In the genomic region with DNA sequence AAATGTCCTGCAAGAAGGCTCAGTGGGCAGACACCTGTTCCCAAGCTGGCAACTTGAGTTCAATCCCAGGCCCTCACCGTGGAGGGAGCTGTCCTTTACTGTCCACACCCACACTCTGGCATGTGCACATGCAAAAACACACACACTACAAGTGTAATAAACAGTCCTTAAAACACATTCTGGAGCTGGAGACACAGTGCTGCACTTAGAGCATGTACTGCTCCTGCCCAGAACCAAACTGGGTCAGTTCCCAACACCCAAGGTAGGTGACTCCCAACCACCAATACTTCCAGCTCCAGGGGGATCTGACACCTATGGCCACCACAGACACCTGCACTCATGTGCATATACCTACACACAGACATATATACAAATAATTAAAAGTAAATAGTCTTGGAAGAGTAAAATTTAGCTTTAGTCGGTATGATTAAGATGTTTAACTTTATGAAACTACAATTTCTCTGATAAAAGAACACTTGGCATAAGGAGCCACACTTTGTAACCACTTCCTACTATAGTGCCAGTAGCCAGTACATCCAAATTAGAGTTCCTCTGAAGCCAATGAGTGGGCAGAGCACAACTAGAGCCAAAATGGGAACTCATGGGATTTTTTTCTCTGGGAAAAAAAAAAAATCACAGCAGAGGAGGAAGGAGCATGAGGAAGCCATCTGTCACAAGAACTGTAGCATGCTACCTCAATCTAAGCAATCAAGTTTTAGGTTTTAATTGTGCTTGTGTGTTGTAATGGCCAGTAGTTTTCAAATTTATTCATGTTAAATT, we compare ENCODE assay signal across 19 mouse cellular contexts. TPM values are rescaled to one million over a fixed set of nuclear protein-coding genes. Genes with fewer than 3 reads are reported as not detected.
A peak's percentile ranks its signal among the peaks of the same experiment; 100 is the strongest.
DNase-seq lines count a peak whose midpoint lies in the region; ATAC-seq lines count a peak whose summit lies in the region.
"Had no signal": no experiment of that assay in that cellular context is flagged by ENCODE, and none has a peak within 500 bp of the region (broad histone marks: within the 10 kb centered on the region; RNA-seq: fewer than 3 reads in every experiment).

No protein-coding gene starts in this region.

- ATAC-seq in megakaryocyte progenitor cell, adult 5-6 weeks (replicated peaks; ENCODE audit: poor library complexity) = no peak
- ATAC-seq: activated CD4-positive, CD25-positive, alpha-beta regulatory T cell, adult 4 months; forebrain, embryonic 14.5 days; liver, postnatal 0 days; Patski had no signal

- DNase-seq in layer of hippocampus, adult 9-10 months (ENCODE audit: low spot score) = peak; percentile 26
- DNase-seq in layer of hippocampus, postnatal 25 days (ENCODE audit: extremely low spot score in 1 of 2, low spot score in 1 of 2) = no peak
- DNase-seq in Muller cell, postnatal 12 days (ENCODE audit: inconsistent ontology term) = peak; percentile 24
- peak; percentile 35 for DNase-seq in cerebellum, adult 11 months
- DNase-seq in cerebellum, postnatal 14 days = peak; percentile 45 to 61
- DNase-seq in thymus, postnatal 14 days = no peak
- DNase-seq: adrenal gland, postnatal 25 days; gastrocnemius, adult 2 months; heart, adult 11 months; heart, postnatal 36 days; kidney, adult 2 months; kidney, postnatal 14 days; liver; liver, postnatal 0 days; thymus, adult 18-20 months had no signal

RNA-seq across cellular contexts. Expression of a gene that starts 39.1 kb away (rescaled TPM):
- 10 to 100 TPM; 56.8 to 64.6 TPM for total RNA-seq in layer of hippocampus, postnatal 25 days (2021)
- 5.1 TPM in 2 replicates for total RNA-seq in megakaryocyte progenitor cell, adult 5-6 weeks (2015)
- total RNA-seq in megakaryocyte progenitor cell, adult 5-6 weeks (2017) = 5.4 and 8.4 TPM in 2 replicates

Comparison
In these comparisons a context has a peak if more than half of its experiments do, and no peak if none do; other contexts are left out.
1. DNase-seq: peak in layer of hippocampus, adult 9-10 months (single experiment), Muller cell, postnatal 12 days (single experiment), cerebellum, adult 11 months (single experiment) and cerebellum, postnatal 14 days (2 of 2); none in layer of hippocampus, postnatal 25 days (0 of 2) and thymus, postnatal 14 days (single experiment).
2. RNA of a gene that starts 39.1 kb away (total RNA-seq): 56.8 to 64.6 TPM in layer of hippocampus, postnatal 25 days; 5.1 to 8.4 TPM in megakaryocyte progenitor cell, adult 5-6 weeks; every median in the first group is over 4 times any median in the second.